Mouse (Mus musculus): ENCODE measurements around the gene 1700029P11Rik. TPM values are rescaled to one million over a fixed set of nuclear protein-coding genes. Genes with fewer than 3 reads are reported as not detected.

Gene 1700029P11Rik
- polyA plus RNA-seq, 1 experiment from 2014 or later: not detected

DNA sequence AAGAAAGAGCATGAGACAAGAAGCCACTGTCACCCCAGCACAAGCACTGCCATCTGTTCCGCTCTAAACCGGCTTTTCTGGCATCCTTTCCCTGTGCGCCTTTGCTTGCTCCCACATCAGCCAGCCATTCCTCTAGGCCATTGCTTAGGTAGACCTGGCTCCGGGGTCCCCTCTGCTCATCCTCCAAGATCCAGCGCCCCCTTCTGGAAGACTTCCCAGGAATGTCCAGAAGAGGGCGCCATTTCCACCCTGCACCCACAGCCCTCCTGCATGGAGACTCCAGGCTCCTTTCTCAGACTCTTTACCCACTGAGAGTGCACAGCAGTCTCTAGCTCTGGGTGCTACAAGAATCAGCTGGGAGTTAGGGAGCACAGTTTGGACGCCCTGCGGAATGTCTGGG, 23.9 kb upstream of the 1700029P11Rik start:
- H3K9me3 ChIP-seq (ENCODE audit: low read depth, low read length): no peaks in the 10 kb centered on the region
- H3K9ac ChIP-seq: no peak overlapping the region
- no peak overlapping the region for H3K4me2 ChIP-seq
- no peak overlapping the region for H3K4me3 ChIP-seq (ENCODE audit: low read depth, low read length)
- TF ChIP-seq CTCF (IDR thresholded peaks at IDR 0.05; ENCODE audit: low read depth): peak; percentile 79
- H3K27me3 ChIP-seq (ENCODE audit: insufficient read depth, low read length): no peaks in the 10 kb centered on the region
- no peak overlapping the region for H3K27ac ChIP-seq (ENCODE audit: low read depth)
- H3K36me3 ChIP-seq (ENCODE audit: insufficient read depth): peaks cover 22% of the 10 kb centered on the region; the same call in 1 of the 2 replicates
- WGBS: 55% methylated on average over 8 of the region's 8 CpGs
- ATAC-seq (ENCODE audit: insufficient read depth): no peak
- DNase-seq: peak; percentile 65
- H3K4me1 ChIP-seq (ENCODE audit: insufficient read depth): no peaks in the 10 kb centered on the region

DNA sequence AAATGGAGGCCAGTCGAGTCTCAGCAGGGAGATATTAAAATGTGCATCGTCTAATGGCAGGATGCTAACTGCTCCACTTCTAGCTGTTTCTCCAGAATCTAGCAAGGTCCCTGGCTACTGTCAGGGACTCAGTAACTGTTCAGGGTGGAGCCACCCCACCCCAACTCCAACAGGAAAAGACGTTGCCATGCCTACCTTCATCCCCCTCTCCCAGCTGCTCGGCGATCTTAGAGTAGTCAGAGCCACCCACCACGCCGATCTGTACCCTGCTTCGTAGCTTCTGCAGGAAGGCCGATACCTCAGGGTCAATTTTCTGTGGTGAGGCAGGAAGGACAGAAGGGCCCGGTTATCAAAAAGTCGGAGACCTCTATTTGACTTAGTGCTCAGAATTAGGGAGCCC, 22.7 kb upstream of the 1700029P11Rik start:
- Histone ChIP-seq H3K4me1 (ENCODE audit: insufficient read depth) (no peaks in the 10 kb centered on the region), H3K9me3 (ENCODE audit: low read depth, low read length) (no peaks in the 10 kb centered on the region), H3K9ac (no peak overlapping the region), H3K27me3 (ENCODE audit: insufficient read depth, low read length) (no peaks in the 10 kb centered on the region), H3K4me2 (no peak overlapping the region), H3K36me3 (ENCODE audit: insufficient read depth) (peaks cover 19% of the 10 kb centered on the region; the same call in 1 of the 2 replicates), H3K4me3 (ENCODE audit: low read depth, low read length) (no peak overlapping the region), H3K27ac (ENCODE audit: low read depth) (no peak overlapping the region)
- WGBS: 79% methylated on average over 11 of the region's 11 CpGs
- ATAC-seq (ENCODE audit: insufficient read depth): no peak
- TF ChIP-seq CTCF (IDR thresholded peaks at IDR 0.05; ENCODE audit: low read depth): no peak
- no peak for DNase-seq

DNA sequence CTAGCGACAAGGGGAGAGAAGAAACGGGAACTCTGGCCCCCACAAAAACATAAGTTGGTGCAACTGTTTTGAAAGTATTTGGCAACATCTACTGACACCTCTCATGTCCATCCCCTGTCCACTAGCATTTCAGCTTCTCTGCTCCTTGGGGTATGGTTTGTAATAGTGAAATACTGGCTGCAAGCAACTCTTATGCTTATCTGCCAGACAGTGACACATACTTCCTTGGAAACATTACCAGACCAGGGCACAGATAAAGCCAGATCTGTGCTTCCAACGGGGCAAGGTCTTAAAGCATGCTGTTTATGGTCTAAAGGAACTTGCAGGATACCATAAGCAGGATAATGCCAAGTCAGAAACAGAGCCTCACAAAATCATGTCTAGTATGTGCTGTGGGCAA, 21.4 kb upstream of the 1700029P11Rik start:
- no peak for TF ChIP-seq CTCF (IDR thresholded peaks at IDR 0.05; ENCODE audit: low read depth)

DNA sequence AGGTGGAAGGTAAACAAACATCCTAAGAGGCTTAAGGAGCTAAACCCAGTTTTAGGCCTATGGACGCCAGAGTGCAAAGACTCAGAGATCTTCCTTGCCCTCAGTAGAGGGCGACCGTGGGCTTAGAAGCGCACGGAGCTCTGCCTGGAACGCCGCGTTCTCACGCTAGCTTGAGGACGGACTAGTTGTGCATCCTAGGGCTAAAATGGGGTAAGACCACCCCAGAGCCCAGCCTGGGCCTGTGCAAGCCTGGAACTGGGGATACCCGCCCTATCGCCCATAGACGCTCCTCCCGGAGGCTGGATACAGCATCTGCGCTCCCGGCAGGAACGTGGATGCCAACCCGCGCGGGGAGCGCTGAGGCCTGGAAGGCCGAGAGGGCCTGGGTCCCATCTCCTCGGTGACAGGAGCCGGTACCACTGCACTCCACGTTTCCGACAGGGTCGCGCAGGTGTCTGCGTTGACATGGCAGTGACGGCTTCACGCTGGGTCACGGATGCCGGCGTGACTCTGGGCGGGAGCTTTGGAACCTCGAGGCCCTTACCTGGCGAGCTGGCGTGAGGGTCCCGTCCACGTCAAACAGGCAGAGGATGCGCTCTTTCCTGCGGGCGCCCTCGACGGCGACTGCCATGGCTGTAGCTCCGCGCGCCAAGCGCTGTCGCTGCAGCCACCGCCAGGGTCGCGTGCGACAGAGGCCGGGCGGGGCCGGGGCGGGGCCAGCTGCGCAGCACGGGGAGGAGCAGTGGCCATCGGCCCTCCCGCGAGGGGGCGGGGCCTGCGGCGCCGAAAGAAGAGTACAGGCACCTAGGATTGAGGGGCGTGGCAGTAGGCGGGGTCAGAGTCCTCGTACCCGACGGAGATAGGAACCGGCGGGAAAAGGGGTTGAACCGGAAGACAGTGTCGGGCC, 19.9 kb upstream of the 1700029P11Rik start, which contains the start of gene Pmm1:
TSS of gene Pmm1 (minus strand) at position 760 of the 907 bp plus-strand sequence.
- ATAC-seq (ENCODE audit: insufficient read depth): peak; percentile 97
- H3K4me2 ChIP-seq: peak within 1 kb of the TSS; percentile 94
- WGBS: under 1% methylated on average over 77 of the region's 77 CpGs
- H3K4me3 ChIP-seq (ENCODE audit: low read depth, low read length): peak within 1 kb of the TSS; percentile 59
- peak within 1 kb of the TSS; percentile 88 for H3K27ac ChIP-seq (ENCODE audit: low read depth)
- H3K27me3 ChIP-seq (ENCODE audit: insufficient read depth, low read length): no peaks in the 10 kb centered on the region
- DNase-seq: peak; percentile 100
- H3K9ac ChIP-seq: peak within 1 kb of the TSS; percentile 60
- H3K4me1 ChIP-seq (ENCODE audit: insufficient read depth): no peaks in the 10 kb centered on the region
- peak; percentile 77 for TF ChIP-seq CTCF (IDR thresholded peaks at IDR 0.05; ENCODE audit: low read depth)
- H3K9me3 ChIP-seq (ENCODE audit: low read depth, low read length): no peaks in the 10 kb centered on the region
- 0 out of 2 replicates have a peak, but pooled peaks cover 4% of the 10 kb centered on the region for H3K36me3 ChIP-seq (ENCODE audit: insufficient read depth)

More for the DNA sequence above, 21.4 kb upstream of the 1700029P11Rik start:
- H3K9ac ChIP-seq: no peak overlapping the region
- H3K4me2 ChIP-seq: no peak overlapping the region
- DNase-seq (no peak), ATAC-seq (ENCODE audit: insufficient read depth) (no peak)
- no peaks in the 10 kb centered on the region for H3K9me3 ChIP-seq (ENCODE audit: low read depth, low read length)
- 86% methylated on average over 3 of the region's 3 CpGs for WGBS
- peaks cover 18% of the 10 kb centered on the region; the same call in 1 of the 2 replicates for H3K36me3 ChIP-seq (ENCODE audit: insufficient read depth)
- H3K27ac ChIP-seq (ENCODE audit: low read depth): no peak overlapping the region
- H3K4me3 ChIP-seq (ENCODE audit: low read depth, low read length): no peak overlapping the region
- no peaks in the 10 kb centered on the region for H3K4me1 ChIP-seq (ENCODE audit: insufficient read depth)
- H3K27me3 ChIP-seq (ENCODE audit: insufficient read depth, low read length): no peaks in the 10 kb centered on the region

DNA sequence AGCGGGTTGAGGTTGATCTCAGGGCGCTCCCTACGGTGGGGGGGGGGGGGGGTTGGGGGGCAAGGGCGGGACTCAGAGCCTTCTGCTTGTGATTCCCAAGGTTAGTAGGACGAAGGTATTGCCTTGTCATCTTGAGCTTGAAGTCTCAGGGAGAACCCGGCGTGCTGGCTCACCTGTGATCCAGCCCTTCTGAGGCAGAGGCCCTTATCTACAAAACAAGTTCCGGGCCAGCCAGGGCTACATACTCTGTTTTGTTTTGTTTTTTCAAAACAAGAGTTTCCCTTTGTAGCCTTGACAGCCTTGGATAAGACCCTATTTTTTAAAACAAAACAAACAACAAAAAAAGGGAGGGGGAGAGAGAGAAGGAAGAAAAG, 19.3 kb upstream of the 1700029P11Rik start:
- under 1% methylated on average over 8 of the region's 8 CpGs for WGBS
- no peaks in the 10 kb centered on the region for H3K4me1 ChIP-seq (ENCODE audit: insufficient read depth)
- no peaks in the 10 kb centered on the region for H3K27me3 ChIP-seq (ENCODE audit: insufficient read depth, low read length)
- peak overlapping the region; percentile 94 for H3K4me2 ChIP-seq
- no peak for TF ChIP-seq CTCF (IDR thresholded peaks at IDR 0.05; ENCODE audit: low read depth)
- H3K4me3 ChIP-seq (ENCODE audit: low read depth, low read length): peak overlapping the region; percentile 59
- no peak overlapping the region for H3K27ac ChIP-seq (ENCODE audit: low read depth)
- no peaks in the 10 kb centered on the region for H3K36me3 ChIP-seq (ENCODE audit: insufficient read depth)
- no peaks in the 10 kb centered on the region for H3K9me3 ChIP-seq (ENCODE audit: low read depth, low read length)
- DNase-seq (no peak), ATAC-seq (ENCODE audit: insufficient read depth) (no peak)
- no peak overlapping the region for H3K9ac ChIP-seq

DNA sequence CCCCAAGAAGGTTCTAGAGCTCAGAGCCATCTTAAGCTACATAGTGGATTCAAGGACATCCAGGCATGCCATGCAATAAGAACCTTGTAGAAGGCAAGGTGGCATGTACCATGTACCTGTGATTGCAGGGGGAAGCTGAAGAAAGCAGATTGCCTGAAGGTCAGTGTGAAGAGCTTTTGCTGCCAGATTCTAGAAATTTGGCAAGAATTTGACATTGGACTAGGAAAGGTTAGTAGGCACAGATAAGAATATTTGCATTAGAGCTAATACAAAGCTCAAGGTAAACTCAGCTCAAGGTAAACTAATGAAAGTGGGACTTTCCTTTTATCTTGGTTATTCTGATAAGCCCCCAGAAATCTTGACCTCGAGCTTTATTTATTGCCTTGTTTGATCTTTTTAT, 16.1 kb upstream of the 1700029P11Rik start:
- DNase-seq: no peak
- Histone ChIP-seq H3K9me3 (ENCODE audit: low read depth, low read length) (no peaks in the 10 kb centered on the region), H3K4me2 (no peak overlapping the region), H3K9ac (no peak overlapping the region), H3K36me3 (ENCODE audit: insufficient read depth) (no peaks in the 10 kb centered on the region), H3K27ac (ENCODE audit: low read depth) (no peak overlapping the region), H3K27me3 (ENCODE audit: insufficient read depth, low read length) (no peaks in the 10 kb centered on the region), H3K4me3 (ENCODE audit: low read depth, low read length) (no peak overlapping the region), H3K4me1 (ENCODE audit: insufficient read depth) (no peaks in the 10 kb centered on the region)
- no peak for TF ChIP-seq CTCF (IDR thresholded peaks at IDR 0.05; ENCODE audit: low read depth)
- no peak for ATAC-seq (ENCODE audit: insufficient read depth)
- 33% methylated on average over 1 of the region's 1 CpGs for WGBS

DNA sequence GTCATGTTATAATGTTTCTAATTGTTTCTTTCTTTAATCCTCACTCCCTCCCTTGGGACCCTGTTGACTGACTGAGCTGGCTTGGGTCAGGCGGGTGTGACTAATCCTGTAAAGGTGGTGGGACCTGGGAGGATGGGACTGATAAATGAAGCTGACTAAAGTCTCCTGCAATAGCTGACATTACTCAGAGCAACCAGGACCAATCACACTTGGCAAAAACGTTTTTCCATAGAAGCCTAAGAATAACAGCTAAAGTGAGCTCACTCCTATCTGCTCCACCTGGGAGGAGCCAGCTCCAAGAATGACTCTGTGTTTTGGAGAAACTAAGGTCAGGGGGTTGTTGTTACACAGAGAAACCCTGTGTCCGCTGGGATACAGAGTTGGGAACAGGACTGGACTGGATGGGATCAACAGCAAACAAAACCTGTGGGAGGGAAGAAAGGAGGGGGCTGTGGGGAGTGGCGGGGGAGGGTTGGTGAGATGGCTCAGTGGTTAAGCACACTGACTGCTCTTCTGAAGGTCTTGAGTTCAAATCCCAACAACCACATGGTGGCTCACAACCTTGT, 15.3 kb upstream of the 1700029P11Rik start:
- no peaks in the 10 kb centered on the region for H3K4me1 ChIP-seq (ENCODE audit: insufficient read depth)
- no peaks in the 10 kb centered on the region for H3K27me3 ChIP-seq (ENCODE audit: insufficient read depth, low read length)
- DNase-seq (no peak), ATAC-seq (ENCODE audit: insufficient read depth) (no peak)
- no peak overlapping the region for H3K4me2 ChIP-seq
- H3K27ac ChIP-seq (ENCODE audit: low read depth): no peak overlapping the region
- no peak overlapping the region for H3K9ac ChIP-seq
- WGBS: 59% methylated on average over 4 of the region's 4 CpGs
- no peaks in the 10 kb centered on the region for H3K9me3 ChIP-seq (ENCODE audit: low read depth, low read length)
- TF ChIP-seq CTCF (IDR thresholded peaks at IDR 0.05; ENCODE audit: low read depth): no peak
- no peaks in the 10 kb centered on the region for H3K36me3 ChIP-seq (ENCODE audit: insufficient read depth)
- H3K4me3 ChIP-seq (ENCODE audit: low read depth, low read length): no peak overlapping the region
